Mouse (Mus musculus): ENCODE results near the gene Rps11.

DNA sequence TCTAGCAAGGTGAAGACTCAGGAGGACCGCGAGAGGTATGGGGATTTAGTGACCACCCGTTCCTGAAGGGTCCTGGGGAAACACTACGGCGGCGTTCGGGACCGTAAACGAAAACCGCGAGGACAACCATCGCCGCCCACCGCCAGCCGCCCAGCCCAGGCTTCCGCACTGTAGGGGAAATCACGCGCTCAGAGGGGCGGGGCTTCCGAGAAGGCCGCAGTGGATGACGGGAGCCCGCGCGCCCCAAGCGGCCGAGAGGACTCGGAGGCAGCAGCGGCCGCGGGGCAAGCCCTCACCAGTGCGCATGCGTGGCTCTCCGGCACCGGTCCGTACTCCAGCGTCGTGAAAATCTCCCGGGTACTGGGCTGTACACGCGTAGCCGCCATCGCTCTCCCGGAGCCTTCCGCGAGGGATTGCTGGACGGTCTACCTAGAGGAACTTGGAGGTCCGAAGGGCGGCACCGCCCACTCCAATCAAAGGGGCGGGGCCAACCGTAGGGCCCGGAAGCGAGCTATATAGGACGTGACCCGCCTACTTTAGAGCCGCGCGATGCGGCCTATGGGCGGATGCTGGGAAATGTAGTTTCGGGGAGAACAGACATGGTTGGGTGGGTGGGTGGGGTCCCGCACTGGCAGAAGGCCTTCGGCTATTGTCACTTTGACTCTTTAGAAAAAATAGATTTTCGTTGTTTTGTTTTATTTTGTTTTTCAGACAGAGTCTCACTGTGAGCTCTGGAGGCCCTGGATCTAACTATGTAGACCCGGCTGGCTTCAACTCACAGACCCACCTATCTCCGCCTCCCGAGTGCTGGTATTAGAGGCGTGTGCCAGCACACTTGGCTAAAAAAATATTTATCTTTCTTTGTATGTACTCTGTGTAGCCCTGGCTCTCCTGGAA lies 30.1 kb upstream of the Rps11 start, which contains the start of the genes Pih1d1 and Aldh16a1:
- TF ChIP-seq CTCF (IDR thresholded peaks at IDR 0.05; ENCODE audit: control insufficient read depth, insufficient read depth, insufficient read length) (peak; percentile 50), USF1 (IDR thresholded peaks at IDR 0.05; ENCODE audit: low read depth) (no peak)

All from C2C12 (cell line).